Mouse (Mus musculus): Measurements from ENCODE around the gene Tprn.

GRCm38 (mm10) chr2:25297093-25297492 lies 34.7 kb downstream of the Tprn start:
- TF ChIP-seq CTCF (IDR thresholded peaks at IDR 0.05; ENCODE audit: extremely low read depth, insufficient read length, insufficient replicate concordance, low read depth, low read length) (no peak), POLR2A (IDR thresholded peaks at IDR 0.05; ENCODE audit: low read depth, low read length) (no peak)

Measured in small intestine, adult 2 months (tissue).